Mouse (Mus musculus) lung, adult 2 months (tissue): ENCODE measurements around the gene Dgkb.

Source experiments
- CTCF ChIP-seq: fragments of 200-500 bp; IDR thresholded peaks from 2 replicates; pipeline ENCODE4 v1.5.1; 2011; ENCODE audit warnings: mild to moderate bottlenecking, low read length, control low read depth; ENCODE audit not compliant: insufficient read depth
- POLR2A ChIP-seq: fragments of 200-500 bp; IDR thresholded peaks from 2 replicates; pipeline ENCODE4 v1.6.1; 2011; ENCODE audit warnings: low read depth, mild to moderate bottlenecking, control low read depth, low read length, borderline replicate concordance; ENCODE audit errors: extremely low read depth

- TF ChIP-seq POLR2A (no peak), CTCF (no peak)
These were observed 582.6 kb downstream of the Dgkb start for GRCm38 (mm10) chr12:38400089-38400488.
